Comparison of ENCODE assay signal across 8 mouse cellular contexts in genomic region chr7:13039181-13039580, GRCm38 (mm10). TPM values are rescaled to one million over a fixed set of nuclear protein-coding genes. Genes with fewer than 3 reads are reported as not detected.
DNase-seq lines count a peak whose midpoint lies in the region; ATAC-seq and TF ChIP-seq lines count a peak whose summit lies in the region.

No protein-coding gene starts in this region.

- H3K27ac ChIP-seq in gastrocnemius, adult 2 months: peak overlapping the region; percentile 100
- H3K27ac ChIP-seq in forebrain, embryonic 13.5 days: no peak overlapping the region
- peak overlapping the region; percentile 97 for H3K27ac ChIP-seq in liver, embryonic 13.5 days
- no peak overlapping the region for H3K27ac ChIP-seq in thymus, adult 2 months (ENCODE audit: control insufficient read depth, insufficient read depth, low read length)

- H3K36me3 ChIP-seq in C2C12 (ENCODE audit: control insufficient read depth, insufficient read depth): peaks cover 12% of the 10 kb centered on the region
- H3K36me3 ChIP-seq in forebrain, embryonic 13.5 days (ENCODE audit: poor library complexity, severe bottlenecking): peaks cover 20% of the 10 kb centered on the region
- peaks cover 15% of the 10 kb centered on the region for H3K36me3 ChIP-seq in liver, embryonic 13.5 days
- H3K36me3 ChIP-seq in thymus, adult 2 months (ENCODE audit: control insufficient read depth, insufficient read depth, low read length): peaks cover 6% of the 10 kb centered on the region; the same call in 1 of the 2 replicates

- intact Hi-C loops in gastrocnemius, adult 2 months (cut with DNase I): loop anchor here (5.0 kb wide), 1 partner anchor 117 kb away; the partner anchor contains the start of gene Rps5
- intact Hi-C loops in gastrocnemius, postnatal 14 days (cut with DNase I; ENCODE audit: low total_unique reads): no loop called here
- intact Hi-C loops in left cerebral cortex, postnatal 4 days (cut with DNase I): no loop called here

- H3K4me1 ChIP-seq in forebrain, embryonic 13.5 days: peaks cover 44% of the 10 kb centered on the region
- H3K4me1 ChIP-seq in liver, embryonic 13.5 days (replicated peaks): peaks cover 55% of the 10 kb centered on the region
- peaks cover 28% of the 10 kb centered on the region for H3K4me1 ChIP-seq in thymus, adult 2 months (replicated peaks; ENCODE audit: control insufficient read depth, insufficient read depth, low read length)

- no peaks in the 10 kb centered on the region for H3K9me3 ChIP-seq in forebrain, embryonic 13.5 days (replicated peaks)
- H3K9me3 ChIP-seq in liver, embryonic 13.5 days (replicated peaks): 0 out of 2 replicates have a peak, but pooled peaks cover 6% of the 10 kb centered on the region

- no peak for ATAC-seq in forebrain, embryonic 13.5 days
- no peak for ATAC-seq in liver, embryonic 13.5 days (ENCODE audit: low read depth)

- peaks cover 32% of the 10 kb centered on the region for H3K79me2 ChIP-seq in C2C12 (ENCODE audit: control insufficient read depth, insufficient read depth)

- peak overlapping the region; percentile 91 for H3K4me2 ChIP-seq in forebrain, embryonic 13.5 days
- H3K4me2 ChIP-seq in liver, embryonic 13.5 days: peak overlapping the region; percentile 74

- H3K4me3 ChIP-seq in gastrocnemius, adult 2 months: peak overlapping the region; percentile 85
- peak overlapping the region; percentile 74 for H3K4me3 ChIP-seq in C2C12 (ENCODE audit: insufficient read depth, poor library complexity, severe bottlenecking)
- H3K4me3 ChIP-seq in forebrain, embryonic 13.5 days: peak overlapping the region; percentile 72
- H3K4me3 ChIP-seq in liver, embryonic 13.5 days (replicated peaks): peak overlapping the region; percentile 86
- H3K4me3 ChIP-seq in thymus, adult 2 months (ENCODE audit: control insufficient read depth, insufficient read depth, low read length): no peak overlapping the region

- H3K9ac ChIP-seq in forebrain, embryonic 13.5 days: peak overlapping the region; percentile 93
- peak overlapping the region; percentile 97 for H3K9ac ChIP-seq in liver, embryonic 13.5 days

- peaks cover 18% of the 10 kb centered on the region for H3K79me3 ChIP-seq in C2C12 (ENCODE audit: low read depth)

- no peak for TF ChIP-seq CTCF in gastrocnemius, adult 2 months (IDR thresholded peaks at IDR 0.05)
- no peak for TF ChIP-seq CTCF in C2C12 (IDR thresholded peaks at IDR 0.05; ENCODE audit: control insufficient read depth, insufficient read depth, insufficient read length)
- no peak for TF ChIP-seq CTCF in thymus, adult 2 months (IDR thresholded peaks at IDR 0.05; ENCODE audit: borderline replicate concordance, control insufficient read depth, extremely low read depth, insufficient read depth, low read length, poor library complexity)

- H3K27me3 ChIP-seq in C2C12 (ENCODE audit: control insufficient read depth, insufficient read depth, insufficient read length): no peaks in the 10 kb centered on the region
- H3K27me3 ChIP-seq in forebrain, embryonic 13.5 days: peaks cover 33% of the 10 kb centered on the region
- peaks cover 36% of the 10 kb centered on the region for H3K27me3 ChIP-seq in liver, embryonic 13.5 days
- peaks cover 12% of the 10 kb centered on the region; the same call in 1 of the 2 replicates for H3K27me3 ChIP-seq in thymus, adult 2 months (ENCODE audit: control insufficient read depth, insufficient read depth, low read length)

- H3ac ChIP-seq in C2C12 (ENCODE audit: control insufficient read depth, insufficient read length, low read depth): peak overlapping the region; percentile 98

- TF ChIP-seq POLR2A in thymus, adult 2 months (IDR thresholded peaks at IDR 0.05; ENCODE audit: control insufficient read depth, extremely low read depth, insufficient read depth, low read length, poor library complexity): no peak

- DNase-seq in gastrocnemius, adult 2 months: no peak
- DNase-seq in gastrocnemius, postnatal 14 days: no peak
- no peak for DNase-seq in liver, embryonic 13.5 days
- no peak for DNase-seq in spleen, postnatal 36 days (ENCODE audit: low spot score in 2 of 2)
- no peak for DNase-seq in left cerebral cortex, postnatal 4 days
- DNase-seq in thymus, adult 2 months: no peak

- 86% methylated on average over 1 of the region's 1 CpGs for WGBS in forebrain, embryonic 13.5 days
- 19% methylated on average over 1 of the region's 1 CpGs for WGBS in liver, embryonic 13.5 days (ENCODE audit: insufficient replicate concordance)
- 83% methylated on average over 1 of the region's 1 CpGs for WGBS in thymus, adult 2 months

TF ChIP-seq in C2C12, 6 proteins besides CTCF, POLR2A, EP300 and RAD21:
- TF ChIP-seq MYOD1 (IDR thresholded peaks at IDR 0.05; ENCODE audit: control insufficient read depth, insufficient read length, low read depth) (no peak), CEBPB (IDR thresholded peaks at IDR 0.05; ENCODE audit: low read depth) (no peak), USF1 (IDR thresholded peaks at IDR 0.05; ENCODE audit: low read depth) (no peak), MAX (IDR thresholded peaks at IDR 0.05) (no peak), FOSL1 (IDR thresholded peaks at IDR 0.05; ENCODE audit: insufficient read depth, low read length, poor library complexity, severe bottlenecking) (no peak)
TF ChIP-seq in C2C12: peak in this region for 0.

RNA-seq across cellular contexts. Expression of gene Ube2m, which starts 1.1 kb away (rescaled TPM):
- 100 to 1,000 TPM; 136 to 146 TPM for total RNA-seq in gastrocnemius, adult 2 months (2021)
- total RNA-seq in gastrocnemius, postnatal 14 days (2021): 100 to 1,000 TPM; 141 to 149 TPM
- polyA plus RNA-seq in C2C12 (2012; fragmentation: generic; extraction: Trizol): 239 TPM
- polyA plus RNA-seq in forebrain, embryonic 13.5 days (2015; fragmentation: Nextera tagmentation; extraction: Ambion mirVana): 44.0 and 53.7 TPM in 2 replicates
- polyA plus RNA-seq in liver, embryonic 13.5 days (2015; fragmentation: Nextera tagmentation; extraction: Ambion mirVana): 70.0 and 80.8 TPM in 2 replicates
- 100 to 1,000 TPM; 198 to 213 TPM for total RNA-seq in left cerebral cortex, postnatal 4 days (2021)
- 236 and 244 TPM in 2 replicates for polyA plus RNA-seq in thymus, adult 2 months (2012; rRNA removed)

RNA-seq across cellular contexts. Expression of gene Chmp2a, which starts 4.6 kb away (rescaled TPM):
- total RNA-seq in gastrocnemius, adult 2 months (2021): 100 to 1,000 TPM in 1 of 2 experiments, 10 to 100 TPM in 1; 76.2 to 106 TPM
- total RNA-seq in gastrocnemius, postnatal 14 days (2021): 100 to 1,000 TPM in 1 of 2 experiments, 10 to 100 TPM in 1; 95.6 to 103 TPM
- polyA plus RNA-seq in C2C12 (2012; fragmentation: generic; extraction: Trizol): 128 TPM
- 164 and 168 TPM in 2 replicates for polyA plus RNA-seq in forebrain, embryonic 13.5 days (2015; fragmentation: Nextera tagmentation; extraction: Ambion mirVana)
- 127 and 130 TPM in 2 replicates for polyA plus RNA-seq in liver, embryonic 13.5 days (2015; fragmentation: Nextera tagmentation; extraction: Ambion mirVana)
- total RNA-seq in left cerebral cortex, postnatal 4 days (2021): 100 to 1,000 TPM; 120 to 122 TPM
- polyA plus RNA-seq in thymus, adult 2 months (2012; rRNA removed): 65.6 and 65.7 TPM in 2 replicates

RNA-seq across cellular contexts. Expression of gene Mzf1, which starts 15.4 kb away (rescaled TPM):
- under 1 TPM; 0.51 to 0.92 TPM for total RNA-seq in gastrocnemius, adult 2 months (2021)
- total RNA-seq in gastrocnemius, postnatal 14 days (2021): under 1 TPM; 0.80 to 0.98 TPM
- 0.59 TPM for polyA plus RNA-seq in C2C12 (2012; fragmentation: generic; extraction: Trizol)
- 5.1 and 6.0 TPM in 2 replicates for polyA plus RNA-seq in forebrain, embryonic 13.5 days (2015; fragmentation: Nextera tagmentation; extraction: Ambion mirVana)
- 0.45 and 0.52 TPM in 2 replicates for polyA plus RNA-seq in liver, embryonic 13.5 days (2015; fragmentation: Nextera tagmentation; extraction: Ambion mirVana)
- total RNA-seq in left cerebral cortex, postnatal 4 days (2021): 10 to 100 TPM; 13.7 to 17.3 TPM
- polyA plus RNA-seq in thymus, adult 2 months (2012; rRNA removed): 3.5 and 4.5 TPM in 2 replicates

RNA-seq across cellular contexts. Expression of gene Zbtb45, which starts 29.3 kb away (rescaled TPM):
- total RNA-seq in gastrocnemius, adult 2 months (2021): 1 to 10 TPM; 3.3 to 4.4 TPM
- total RNA-seq in gastrocnemius, postnatal 14 days (2021): 1 to 10 TPM; 4.7 to 5.1 TPM
- 19.4 TPM for polyA plus RNA-seq in C2C12 (2012; fragmentation: generic; extraction: Trizol)
- polyA plus RNA-seq in forebrain, embryonic 13.5 days (2015; fragmentation: Nextera tagmentation; extraction: Ambion mirVana): 32.8 and 37.1 TPM in 2 replicates
- polyA plus RNA-seq in liver, embryonic 13.5 days (2015; fragmentation: Nextera tagmentation; extraction: Ambion mirVana): 14.4 and 17.3 TPM in 2 replicates
- total RNA-seq in left cerebral cortex, postnatal 4 days (2021): 10 to 100 TPM; 35.1 to 36.6 TPM
- 78.8 and 127 TPM in 2 replicates for polyA plus RNA-seq in thymus, adult 2 months (2012; rRNA removed)

RNA-seq across cellular contexts. Expression of gene Trim28, which starts 40.3 kb away (rescaled TPM):
- total RNA-seq in gastrocnemius, adult 2 months (2021): 10 to 100 TPM; 71.3 to 71.5 TPM
- 10 to 100 TPM; 67.0 to 85.9 TPM for total RNA-seq in gastrocnemius, postnatal 14 days (2021)
- 606 TPM for polyA plus RNA-seq in C2C12 (2012; fragmentation: generic; extraction: Trizol)
- polyA plus RNA-seq in forebrain, embryonic 13.5 days (2015; fragmentation: Nextera tagmentation; extraction: Ambion mirVana): 270 and 289 TPM in 2 replicates
- 92.3 and 102 TPM in 2 replicates for polyA plus RNA-seq in liver, embryonic 13.5 days (2015; fragmentation: Nextera tagmentation; extraction: Ambion mirVana)
- total RNA-seq in left cerebral cortex, postnatal 4 days (2021): 100 to 1,000 TPM; 412 to 415 TPM
- polyA plus RNA-seq in thymus, adult 2 months (2012; rRNA removed): 902 and 905 TPM in 2 replicates

Comparison
In these comparisons a context has a peak if more than half of its experiments do, and no peak if none do; other contexts are left out.
1. H3K27ac ChIP-seq: peak in gastrocnemius, adult 2 months (single experiment) and liver, embryonic 13.5 days (single experiment); none in forebrain, embryonic 13.5 days (single experiment) and thymus, adult 2 months (single experiment).